Mouse (Mus musculus) small intestine, adult 2 months (tissue): Measurements from ENCODE around the gene Gosr2.

Experiments
- CTCF ChIP-seq: fragments of 200-500 bp; IDR thresholded peaks from 2 replicates; pipeline ENCODE4 v1.5.1; 2012; ENCODE audit warnings: low read depth, mild to moderate bottlenecking, control low read depth, inconsistent platforms, low read length, moderate library complexity, mixed read lengths; ENCODE audit not compliant: insufficient replicate concordance, insufficient read length; ENCODE audit errors: extremely low read depth
- POLR2A ChIP-seq: fragments of 200-500 bp; IDR thresholded peaks from 2 replicates; pipeline ENCODE4 v1.6.1; 2012; ENCODE audit warnings: low read depth, mild to moderate bottlenecking, control low read depth, inconsistent platforms, low read length, moderate library complexity

DNA sequence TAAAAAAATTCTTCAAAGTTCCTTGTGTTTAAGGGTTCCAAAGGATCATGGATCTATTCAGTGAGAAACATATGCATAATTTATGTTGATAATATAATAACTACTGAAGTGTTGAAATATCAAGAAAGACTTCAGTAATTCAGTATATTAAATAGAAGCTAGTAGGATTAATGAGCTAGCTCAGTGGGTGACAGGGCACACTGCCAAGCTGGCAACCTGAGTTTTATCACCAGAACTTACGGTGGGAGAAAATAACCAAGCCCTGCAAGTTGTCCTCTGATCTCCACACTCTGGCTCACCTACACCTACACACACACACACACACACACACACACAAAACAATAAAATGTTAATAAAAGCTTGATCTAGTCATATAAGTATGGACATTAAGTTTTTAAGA lies 4.5 kb downstream of the Gosr2 start:
- no peak for TF ChIP-seq CTCF
- no peak for TF ChIP-seq POLR2A
